Mouse (Mus musculus): Measurements from ENCODE around the gene Ralgapa2.

Gene Ralgapa2

DNA sequence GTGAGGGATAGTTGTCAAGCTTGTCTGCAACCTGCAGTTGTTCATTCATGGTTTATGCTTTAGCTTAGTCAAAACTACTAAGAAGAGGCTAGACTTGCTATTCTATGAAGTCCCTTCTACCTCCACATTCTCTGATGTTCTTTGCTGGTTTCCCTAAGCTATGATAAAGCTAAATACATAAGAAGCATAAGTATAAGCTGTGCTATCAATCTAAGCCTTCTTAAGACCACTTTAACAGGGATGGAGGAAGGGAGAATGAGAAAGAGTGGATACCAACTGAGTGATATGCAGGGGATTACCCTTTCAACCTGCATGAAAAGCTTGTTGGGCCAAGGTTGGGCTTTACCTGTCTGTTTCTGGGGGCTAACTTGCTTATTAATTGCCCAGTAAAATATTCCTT lies 256.5 kb downstream of the Ralgapa2 start:
- DNase-seq = no peak

- no peak for DNase-seq
Observed at GRCm38 (mm10) chr2:146254387-146254786, 257.8 kb downstream of the Ralgapa2 start.

DNA sequence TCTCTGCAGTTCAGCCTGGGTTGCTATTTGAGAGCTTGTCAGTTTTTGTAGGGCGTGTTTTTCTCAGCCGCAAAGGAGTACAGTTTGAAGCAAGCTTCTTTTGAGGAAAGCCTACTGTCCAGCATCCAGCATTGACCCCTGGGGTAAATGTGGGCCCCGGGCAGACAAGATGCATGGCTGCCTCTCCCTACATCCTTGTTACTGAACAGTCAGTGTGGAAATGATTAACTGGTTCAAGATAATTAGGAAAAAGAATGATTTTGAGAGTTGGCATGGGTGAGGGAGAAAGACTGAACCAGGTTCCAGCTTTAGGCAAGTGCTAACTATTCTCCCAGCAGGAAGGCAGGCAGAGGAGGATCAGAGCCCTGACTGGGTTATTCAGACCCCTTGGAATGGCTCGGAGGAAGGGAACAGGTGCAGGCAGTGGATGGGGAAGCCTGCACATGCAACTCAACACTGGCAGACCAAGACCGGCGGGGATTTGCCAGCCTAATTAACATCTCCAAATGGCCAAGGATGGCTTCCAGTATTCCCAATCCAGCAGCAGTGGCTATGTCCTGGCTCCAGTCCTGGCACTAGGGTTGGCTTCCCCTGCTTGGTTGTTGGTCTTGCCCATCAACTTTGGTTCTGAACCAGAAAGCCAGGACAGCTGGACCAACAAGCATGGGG lies 261.8 kb downstream of the Ralgapa2 start:
- no peak for DNase-seq

DNA sequence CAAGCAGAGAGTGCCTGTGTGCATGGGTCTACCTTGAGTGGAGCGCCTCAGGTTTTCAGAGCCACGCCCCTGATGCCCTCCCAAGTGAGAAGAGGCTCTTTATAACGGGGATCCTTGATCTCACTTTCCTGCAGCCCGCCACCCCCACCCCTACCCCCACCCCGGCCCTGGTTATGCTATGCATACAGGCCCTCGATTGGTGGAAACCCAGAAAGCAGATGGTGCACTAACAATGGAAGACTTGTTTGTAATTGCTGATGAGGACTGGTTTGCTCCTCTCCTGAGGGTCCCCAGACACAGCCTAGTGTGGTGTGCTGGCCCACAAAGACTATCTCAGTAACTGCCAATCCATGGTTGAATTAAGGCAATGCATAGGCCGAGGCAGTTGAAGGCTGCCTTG lies 263.1 kb downstream of the Ralgapa2 start:
- DNase-seq = no peak

GRCm38 (mm10) chr2:146247576-146247975 lies 264.6 kb downstream of the Ralgapa2 start:
- no peak for DNase-seq

DNA sequence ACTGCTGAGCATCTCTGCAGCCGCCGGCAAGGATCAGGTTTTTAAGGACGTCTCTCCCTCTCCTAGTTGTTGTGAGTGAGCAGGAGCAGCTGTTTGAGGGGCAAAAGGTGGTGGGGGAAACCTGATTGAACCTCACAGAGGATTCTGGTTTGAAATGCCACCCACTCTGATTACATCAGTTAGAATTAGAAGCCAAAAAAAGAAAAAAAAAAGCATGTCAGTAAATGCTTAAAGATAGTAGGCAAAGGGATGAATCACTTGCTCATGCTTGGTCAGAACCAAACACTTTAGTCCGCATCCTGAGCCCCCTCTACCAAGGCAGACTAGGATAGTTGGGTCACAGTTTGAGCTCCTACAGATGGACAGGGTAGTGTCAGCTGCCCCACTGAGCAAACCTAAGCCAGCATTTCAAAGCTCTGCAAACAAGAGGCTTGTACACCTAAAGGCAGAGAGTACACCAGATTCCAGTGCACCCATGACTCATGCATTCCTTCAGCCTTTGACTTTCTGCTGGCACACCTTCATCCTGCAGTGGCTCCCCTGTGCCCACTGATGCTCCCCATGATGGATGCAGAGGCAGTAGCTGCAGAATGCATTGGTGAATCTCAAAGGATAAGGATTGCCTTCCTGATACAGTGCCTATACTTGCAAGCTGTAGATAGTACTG lies 265.6 kb downstream of the Ralgapa2 start:
- no peak for DNase-seq

DNA sequence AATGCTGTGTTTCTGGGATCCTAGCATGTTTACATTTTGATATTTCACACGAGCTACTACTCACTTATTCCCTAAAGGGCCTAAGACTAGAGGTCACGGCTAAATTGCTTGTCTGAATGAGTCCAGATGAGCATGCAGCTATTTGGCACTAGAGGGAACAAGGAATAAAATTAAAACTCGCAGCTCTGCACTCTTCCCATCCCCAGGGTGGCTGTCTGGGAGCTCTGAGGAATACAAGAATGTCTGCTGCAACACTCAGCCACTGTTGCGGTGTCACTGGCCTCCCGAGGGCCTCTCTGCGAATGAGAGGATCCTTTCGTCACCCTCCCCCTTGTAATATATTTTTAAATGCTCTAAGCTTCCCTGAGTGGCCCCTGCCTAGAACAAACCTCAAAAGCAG lies 266.7 kb downstream of the Ralgapa2 start:
- no peak for DNase-seq

GRCm38 (mm10) chr2:146244049-146244448 lies 268.1 kb downstream of the Ralgapa2 start:
- no peak for DNase-seq

DNA sequence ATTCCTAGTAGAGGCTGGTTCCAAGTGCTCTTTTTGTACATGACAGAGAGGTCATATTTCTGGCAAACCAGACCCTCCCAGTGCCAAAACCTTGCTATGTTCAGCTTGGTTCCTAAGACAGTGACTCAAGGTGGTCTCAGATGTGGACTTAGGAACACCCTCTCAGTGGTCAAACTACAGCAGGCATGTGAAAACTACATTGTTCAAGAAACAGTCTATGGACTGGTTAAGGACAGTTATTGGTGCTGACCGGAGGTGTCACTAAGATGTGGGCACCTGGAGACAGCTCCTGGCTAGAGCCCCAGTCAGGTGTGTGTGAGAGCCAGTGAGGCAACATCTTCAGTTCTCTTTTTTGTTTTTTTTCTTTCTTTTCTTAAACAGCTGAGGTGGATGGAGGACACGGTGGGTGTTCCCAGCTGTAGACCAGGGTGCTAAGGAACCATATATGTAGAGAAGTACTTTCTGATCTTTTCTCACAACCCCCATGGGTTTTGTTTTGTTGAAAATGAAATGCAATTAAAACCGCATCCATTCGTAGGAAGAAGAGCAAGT lies 272.9 kb downstream of the Ralgapa2 start:
- DNase-seq = no peak

- no peak for DNase-seq
Observed at GRCm38 (mm10) chr2:146231485-146231884, 280.7 kb downstream of the Ralgapa2 start.

DNA sequence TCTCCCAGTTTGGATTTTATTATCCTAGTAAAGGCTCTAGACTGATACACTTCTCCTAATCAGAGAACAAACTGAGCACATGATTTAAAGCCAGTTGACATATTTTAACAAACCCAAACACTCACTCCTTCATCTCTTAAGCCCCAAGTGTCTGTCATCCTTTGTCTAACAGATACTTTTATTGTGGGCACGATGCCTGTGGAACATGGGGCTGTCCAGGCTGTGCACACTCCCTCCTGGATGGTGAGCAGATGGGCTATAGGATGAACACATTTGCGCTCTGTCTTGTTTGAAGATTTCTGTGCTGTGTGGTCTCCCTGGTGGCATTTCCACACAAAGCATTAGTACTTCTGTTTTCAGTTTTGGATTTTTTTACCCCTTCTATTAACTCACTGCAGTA lies 283.7 kb downstream of the Ralgapa2 start:
- DNase-seq = no peak

DNA sequence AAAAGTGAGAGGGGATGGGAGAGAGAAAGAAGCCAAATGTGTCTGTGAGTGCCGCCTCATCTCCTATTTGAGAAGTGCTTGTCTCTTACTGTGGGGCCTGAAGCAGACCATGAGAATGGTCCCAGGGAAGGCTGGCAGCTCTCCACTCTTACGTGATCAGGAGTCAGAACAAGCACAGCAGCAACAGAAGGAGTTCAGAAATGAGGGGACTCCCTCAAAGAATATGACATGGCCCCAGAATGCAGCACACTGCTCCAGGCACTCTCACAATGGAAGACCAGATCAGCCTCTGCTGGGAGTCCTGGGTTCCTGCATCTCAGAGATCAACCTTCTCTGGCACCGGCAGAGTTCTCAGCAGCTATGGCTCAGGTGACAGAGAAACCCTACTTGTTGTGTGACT lies 284.5 kb downstream of the Ralgapa2 start:
- no peak for DNase-seq

- DNase-seq = peak; percentile 71
Observed at GRCm38 (mm10) chr2:146226484-146226883, 285.7 kb downstream of the Ralgapa2 start.

DNA sequence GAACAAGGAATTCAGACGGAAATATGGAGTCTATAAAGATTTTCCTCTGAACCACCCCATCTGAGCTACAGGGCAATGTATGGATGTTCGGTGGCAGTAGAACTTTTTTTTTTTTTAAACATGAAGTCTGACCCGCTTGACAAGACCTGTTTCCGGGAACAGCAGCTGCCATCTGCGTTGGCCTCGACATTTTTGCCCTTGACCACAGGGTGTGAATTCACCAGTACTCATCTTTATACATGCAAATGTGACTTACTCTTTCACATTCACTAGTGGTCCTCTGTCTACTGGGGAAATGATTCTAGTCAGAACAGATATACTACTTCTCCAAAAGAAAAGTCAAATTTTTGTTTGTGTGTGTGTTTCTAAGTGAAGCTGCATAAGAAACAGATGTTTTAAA lies 286.3 kb downstream of the Ralgapa2 start:
- DNase-seq = no peak

DNA sequence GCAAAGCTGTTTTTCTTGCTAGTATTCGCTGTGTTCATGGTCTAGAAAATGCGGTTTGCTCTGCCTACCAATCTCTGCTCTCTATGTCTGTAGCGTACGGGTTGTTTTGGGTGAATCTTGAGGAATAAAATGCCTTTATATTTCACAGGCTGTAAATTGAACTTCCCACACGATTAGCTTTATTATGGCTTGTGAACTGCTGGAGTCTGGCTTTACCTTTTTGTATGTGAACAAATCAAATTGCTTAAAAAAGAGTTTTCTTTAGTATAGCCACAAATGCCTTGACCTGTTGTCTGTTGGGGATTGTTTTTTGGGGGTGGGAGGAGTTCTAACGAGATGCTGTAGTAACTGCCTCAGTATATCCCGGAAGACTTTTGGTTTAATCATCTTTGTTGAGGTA lies 288.0 kb downstream of the Ralgapa2 start:
- DNase-seq = no peak

DNA sequence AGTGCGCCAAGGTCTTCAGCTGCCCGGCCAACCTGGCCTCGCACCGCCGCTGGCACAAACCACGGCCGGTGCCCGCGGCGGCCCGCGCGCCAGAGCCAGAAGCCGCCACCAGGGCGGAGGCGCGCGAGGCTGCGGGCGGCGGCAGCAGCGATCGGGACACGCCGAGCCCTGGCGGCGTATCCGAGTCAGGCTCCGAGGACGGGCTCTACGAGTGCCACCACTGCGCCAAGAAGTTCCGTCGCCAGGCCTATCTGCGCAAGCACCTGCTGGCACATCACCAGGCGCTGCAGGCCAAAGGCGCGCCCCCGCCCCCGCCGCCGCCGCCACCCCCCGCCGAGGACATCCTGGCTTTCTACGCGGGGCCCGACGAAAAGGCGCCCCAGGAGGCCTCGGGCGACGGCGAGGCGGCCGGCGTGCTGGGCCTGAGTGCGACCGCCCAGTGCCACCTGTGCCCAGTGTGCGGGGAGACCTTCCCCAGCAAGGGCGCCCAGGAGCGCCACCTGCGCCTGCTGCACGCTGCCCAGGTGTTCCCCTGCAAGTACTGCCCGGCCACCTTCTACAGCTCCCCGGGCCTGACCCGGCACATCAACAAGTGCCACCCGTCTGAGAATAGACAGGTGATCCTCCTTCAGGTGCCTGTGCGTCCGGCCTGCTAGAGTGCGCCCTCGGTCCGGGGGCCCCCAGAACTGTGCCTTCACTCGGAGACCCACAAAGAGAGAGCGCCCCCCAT lies 288.8 kb downstream of the Ralgapa2 start:
- DNase-seq = no peak

DNA sequence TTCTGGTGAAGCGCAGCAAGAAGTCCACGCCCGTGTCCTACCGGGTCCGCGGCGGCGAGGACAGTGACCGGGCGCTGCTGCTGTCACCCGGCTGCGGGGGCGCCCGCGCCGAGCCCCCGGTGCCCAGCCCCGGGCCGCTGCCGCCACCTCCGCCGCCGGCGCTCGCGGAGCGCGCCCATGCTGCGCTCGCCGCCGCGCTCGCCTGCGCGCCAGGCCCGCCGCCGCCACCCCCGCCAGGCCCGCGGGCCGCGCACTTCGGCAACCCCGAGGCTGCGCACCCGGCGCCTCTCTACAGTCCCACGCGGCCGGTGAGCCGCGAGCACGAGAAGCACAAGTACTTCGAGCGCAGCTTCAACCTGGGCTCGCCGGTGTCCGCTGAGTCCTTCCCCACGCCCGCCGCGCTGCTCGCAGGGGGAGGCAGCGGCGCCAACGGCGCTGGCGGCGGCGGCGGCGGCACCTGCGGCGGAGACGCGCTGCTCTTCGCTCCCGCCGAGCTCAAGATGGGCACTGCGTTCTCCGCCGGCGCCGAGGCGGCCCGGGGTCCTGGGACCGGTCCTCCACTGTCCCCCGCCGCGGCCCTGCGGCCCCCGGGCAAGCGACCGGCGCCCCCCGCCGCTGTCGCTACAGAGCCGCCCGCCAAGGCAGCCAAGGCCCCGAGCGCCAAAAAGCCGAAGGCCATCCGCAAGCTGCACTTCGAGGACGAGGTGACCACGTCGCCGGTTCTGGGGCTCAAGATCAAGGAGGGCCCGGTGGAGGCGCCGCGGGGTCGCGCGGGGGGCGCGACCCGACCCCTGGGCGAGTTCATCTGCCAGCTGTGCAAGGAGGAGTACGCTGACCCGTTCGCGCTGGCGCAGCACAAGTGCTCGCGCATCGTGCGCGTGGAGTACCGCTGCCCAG lies 289.6 kb downstream of the Ralgapa2 start:
- no peak for DNase-seq

GRCm38 (mm10) chr2:146221929-146222278 lies 290.2 kb downstream of the Ralgapa2 start:
- DNase-seq = no peak

- peak; percentile 26 for DNase-seq
Observed at GRCm38 (mm10) chr2:146221076-146221928, 290.8 kb downstream of the Ralgapa2 start, which contains the start of gene Insm1. Gene Insm1 (plus strand): TSS chr2:146221921.

GRCm38 (mm10) chr2:146220591-146221075 lies 291.5 kb downstream of the Ralgapa2 start:
- DNase-seq = no peak

- DNase-seq = no peak
Observed at GRCm38 (mm10) chr2:146219791-146220190, 292.4 kb downstream of the Ralgapa2 start.

Measured in lung, postnatal 10 days (tissue).